Mouse (Mus musculus) heart, adult 2 months (tissue): ENCODE measurements at regions not wholly inside any gene's neighbourhood (a gene's known extent, or its start where the extent isn't known, plus 50 kb on each side); places are given as distances from the start of the nearest gene placed in this dataset.

Experiments
- CTCF ChIP-seq: fragments of 200-600 bp; IDR thresholded peaks from 2 replicates; pipeline ENCODE4 v1.8.1; 2022; ENCODE audit warnings: antibody characterized with exemption, mild to moderate bottlenecking, moderate library complexity
- EP300 ChIP-seq: fragments of 200-500 bp; IDR thresholded peaks from 2 replicates; pipeline ENCODE4 v1.6.1; 2011; ENCODE audit warnings: low read depth, low read length, control low read depth; ENCODE audit not compliant: insufficient read depth
- POLR2A ChIP-seq: fragments of 200-500 bp; IDR thresholded peaks from 2 replicates; pipeline ENCODE4 v1.6.1; 2011; ENCODE audit warnings: mild to moderate bottlenecking, low read depth, low read length, control low read depth; ENCODE audit not compliant: insufficient read depth

- no peak for TF ChIP-seq CTCF
- TF ChIP-seq POLR2A, result no peak
- no peak for TF ChIP-seq EP300
Observed at GRCm38 (mm10) chr13:28687838-28688237, 265.7 kb downstream of the Sox4 start.
